Mouse (Mus musculus) ES-Bruce4 (cell line): Measurements from ENCODE around the gene Snx10.

Experiments used
- CTCF ChIP-seq: IDR thresholded peaks from one replicate; pipeline ENCODE4 v1.8.1; 2011; ENCODE audit warnings: low read depth, low read length
- POLR2A ChIP-seq: IDR thresholded peaks from one replicate; pipeline ENCODE4 v1.8.1; 2011; ENCODE audit warnings: low read length; ENCODE audit not compliant: insufficient read depth

- no peak for TF ChIP-seq POLR2A
- TF ChIP-seq CTCF, result no peak
Observed at GRCm38 (mm10) chr6:51591844-51592243, 68.1 kb downstream of the Snx10 start.
